Mouse (Mus musculus) thymus, adult 2 months (tissue): Measurements from ENCODE around the gene Ccdc106. TPM values are rescaled to one million over a fixed set of nuclear protein-coding genes. Genes with fewer than 3 reads are reported as not detected.

Experiments
- DNase-seq: peaks from one replicate; pipeline ENCODE4 v3.0.0; 2021
- H3K27ac ChIP-seq: fragments of 200-500 bp; 2 replicates; pipeline ENCODE4 v1.5.1; 2012; ENCODE audit warnings: low read length, control low read depth; ENCODE audit not compliant: control insufficient read depth, insufficient read depth
- H3K27me3 ChIP-seq: fragments of 200-500 bp; 2 replicates; pipeline ENCODE4 v1.6.1; 2012; ENCODE audit warnings: mild to moderate bottlenecking, low read length, moderate library complexity, mixed read lengths; ENCODE audit not compliant: control insufficient read depth, insufficient read depth
- H3K36me3 ChIP-seq: fragments of 200-500 bp; 2 replicates; pipeline ENCODE4 v1.6.1; 2012; ENCODE audit warnings: mild to moderate bottlenecking, low read length, moderate library complexity; ENCODE audit not compliant: control insufficient read depth, insufficient read depth
- H3K4me1 ChIP-seq: fragments of 200-500 bp; replicated peaks from 2 replicates; pipeline ENCODE4 v1.6.1; 2012; ENCODE audit warnings: low read length; ENCODE audit not compliant: control insufficient read depth, insufficient read depth
- H3K4me3 ChIP-seq: fragments of 200-500 bp; 2 replicates; pipeline ENCODE4 v1.5.1; 2012; ENCODE audit warnings: mild to moderate bottlenecking, low read length, control low read depth, moderate library complexity; ENCODE audit not compliant: control insufficient read depth, insufficient read depth
- CTCF ChIP-seq: fragments of 200-500 bp; IDR thresholded peaks from 2 replicates; pipeline ENCODE4 v1.5.1; 2012; ENCODE audit warnings: mild to moderate bottlenecking, control low read depth, low read length, moderate library complexity, borderline replicate concordance; ENCODE audit not compliant: control insufficient read depth, poor library complexity, insufficient read depth; ENCODE audit errors: extremely low read depth
- POLR2A ChIP-seq: fragments of 200-500 bp; IDR thresholded peaks from 2 replicates; pipeline ENCODE4 v1.6.1; 2012; ENCODE audit warnings: mild to moderate bottlenecking, low read length, control low read depth, moderate library complexity; ENCODE audit not compliant: control insufficient read depth, poor library complexity, insufficient read depth; ENCODE audit errors: extremely low read depth
- WGBS: fragments of 180-500 bp; shearing (Covaris S2); methylation state at CpG from one replicate; pipeline ENCODE4 v1.1.7; 2018; 5-methylcytosine and 5-hydroxymethylcytosine counted together
- polyA plus RNA-seq: library from polyadenylated mRNA; depleted of rRNA; stranded (reverse); fragments of >200 nt; gene quantifications from 2 replicates; pipeline ENCODE4 v1.2.3, GENCODE M21; 2012

Gene Ccdc106
- polyA plus RNA-seq, 1 experiment, result 0.97 TPM

- Histone ChIP-seq H3K4me1 (peaks cover 8% of the 10 kb centered on the region), H3K27me3 (no peaks in the 10 kb centered on the region), H3K36me3 (peaks cover 46% of the 10 kb centered on the region), H3K4me3 (peak within 1 kb of the TSS; percentile 78), H3K27ac (no peak within 1 kb of the TSS; the same call in 1 of the 2 replicates)
- TF ChIP-seq POLR2A, result peak; percentile 43; the same call in 1 of the 2 replicates
- TF ChIP-seq CTCF, result 0 out of 2 replicates have a peak, but pooled peaks have one; percentile 5
- DNase-seq, result peak; percentile 96
- WGBS, result under 1% methylated on average over 81 of the region's 81 CpGs
Observed at GRCm38 (mm10) chr7:5080010-5080751, 59.8 kb downstream of the Ccdc106 start, which contains the start of gene Epn1. TSS of gene Epn1 (plus strand) at chr7:5080235.

GRCm38 (mm10) chr7:5080815-5081214 is 60.5 kb downstream of the Ccdc106 start:
- peaks cover 42% of the 10 kb centered on the region for H3K36me3 ChIP-seq
- H3K27me3 ChIP-seq, result no peaks in the 10 kb centered on the region
- DNase-seq, result no peak
- H3K4me3 ChIP-seq, result peak overlapping the region; percentile 78
- H3K4me1 ChIP-seq, result peaks cover 8% of the 10 kb centered on the region
- 18% methylated on average over 6 of the region's 6 CpGs for WGBS
- no peak for TF ChIP-seq CTCF
- TF ChIP-seq POLR2A, result no peak
- no peak overlapping the region for H3K27ac ChIP-seq

GRCm38 (mm10) chr7:5081241-5081640 is 60.9 kb downstream of the Ccdc106 start:
- 71% methylated on average over 6 of the region's 6 CpGs for WGBS
- H3K27me3 ChIP-seq, result no peaks in the 10 kb centered on the region
- TF ChIP-seq POLR2A (no peak), CTCF (no peak)
- H3K27ac ChIP-seq, result no peak overlapping the region
- H3K4me3 ChIP-seq, result no peak overlapping the region
- DNase-seq, result no peak
- peaks cover 39% of the 10 kb centered on the region for H3K36me3 ChIP-seq
- H3K4me1 ChIP-seq, result peaks cover 8% of the 10 kb centered on the region

DNA sequence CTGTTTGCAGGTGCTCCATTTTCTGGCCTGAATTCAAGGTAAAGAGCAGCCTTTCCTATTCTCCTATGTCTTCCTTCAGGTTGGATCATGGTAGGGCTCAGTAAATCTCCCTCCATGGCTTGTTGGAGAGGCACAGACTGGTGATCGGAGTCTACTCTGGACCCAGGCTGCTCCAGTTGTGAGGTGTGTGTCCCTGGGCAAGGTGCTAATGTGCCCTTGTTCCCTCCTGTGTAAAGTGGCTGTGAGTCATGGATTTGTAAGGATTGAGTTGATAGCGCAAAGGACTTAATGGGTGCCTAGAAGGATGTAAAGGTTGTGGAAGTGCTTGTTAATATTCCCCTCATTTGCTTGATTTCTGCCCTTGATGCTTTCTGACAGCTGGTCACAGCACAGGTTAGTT is 61.6 kb downstream of the Ccdc106 start:
- no peaks in the 10 kb centered on the region for H3K27me3 ChIP-seq
- no peak for DNase-seq
- no peak for TF ChIP-seq POLR2A
- no peak for TF ChIP-seq CTCF
- 96% methylated on average over 2 of the region's 2 CpGs for WGBS
- peaks cover 38% of the 10 kb centered on the region for H3K36me3 ChIP-seq
- H3K27ac ChIP-seq, result no peak overlapping the region
- no peak overlapping the region for H3K4me3 ChIP-seq
- H3K4me1 ChIP-seq, result peaks cover 8% of the 10 kb centered on the region

DNA sequence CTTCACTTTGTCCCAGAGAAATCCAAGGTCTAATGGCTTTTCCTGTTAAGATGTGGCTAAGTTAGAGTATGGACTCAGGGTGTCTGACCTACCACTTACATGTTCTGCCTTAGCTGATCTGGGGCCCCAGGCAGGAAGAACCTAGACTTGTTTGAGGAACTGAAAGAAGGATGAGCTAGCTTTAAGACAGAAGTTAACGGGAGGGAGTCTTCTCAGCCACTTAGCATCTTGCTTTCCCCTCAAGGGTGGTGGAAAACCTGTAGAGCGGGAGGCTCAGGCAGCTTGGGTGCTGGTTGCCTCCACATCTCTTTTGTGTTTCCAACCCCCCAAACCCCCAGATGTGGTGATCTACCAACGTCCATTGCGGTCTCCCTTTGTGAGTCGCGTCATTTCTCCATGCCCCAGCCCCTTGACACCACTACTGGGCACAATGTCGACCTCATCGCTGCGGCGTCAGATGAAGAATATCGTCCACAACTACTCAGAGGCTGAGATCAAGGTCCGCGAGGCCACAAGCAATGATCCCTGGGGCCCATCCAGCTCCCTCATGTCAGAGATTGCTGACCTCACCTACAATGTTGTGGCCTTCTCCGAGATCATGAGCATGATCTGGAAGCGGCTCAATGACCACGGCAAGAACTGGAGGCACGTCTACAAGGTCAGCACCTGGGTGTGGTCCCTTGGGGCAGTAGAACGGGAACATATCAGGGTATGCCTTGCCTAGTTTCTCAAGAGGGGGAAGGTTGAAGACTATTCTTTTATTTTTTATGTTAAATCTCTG is 63.2 kb downstream of the Ccdc106 start:
- H3K4me3 ChIP-seq, result no peak overlapping the region
- peaks cover 8% of the 10 kb centered on the region for H3K4me1 ChIP-seq
- 91% methylated on average over 18 of the region's 18 CpGs for WGBS
- DNase-seq, result no peak
- no peaks in the 10 kb centered on the region for H3K27me3 ChIP-seq
- H3K27ac ChIP-seq, result no peak overlapping the region
- TF ChIP-seq CTCF (no peak), POLR2A (0 out of 2 replicates have a peak, but pooled peaks have one; percentile 16)
- peaks cover 31% of the 10 kb centered on the region for H3K36me3 ChIP-seq

DNA sequence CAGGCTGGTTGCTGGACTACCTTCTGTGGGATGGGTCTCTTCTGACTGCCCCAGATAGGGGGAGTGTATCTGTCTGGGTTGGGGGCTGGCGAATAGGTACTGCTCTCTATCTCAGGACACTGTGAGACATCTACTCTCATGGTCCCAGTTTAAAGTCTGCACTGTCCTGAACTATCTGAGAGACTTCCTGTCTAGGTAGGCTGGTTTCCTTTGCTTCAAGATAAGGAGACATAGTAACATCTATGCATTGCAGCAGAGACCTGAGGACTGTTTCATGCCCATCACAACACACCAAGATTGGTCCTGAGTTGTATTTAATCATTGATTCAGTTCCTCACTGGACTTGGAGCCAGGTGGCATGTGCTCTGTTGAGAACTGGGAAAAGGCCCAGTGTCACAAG is 65.2 kb downstream of the Ccdc106 start:
- DNase-seq, result no peak
- WGBS, result 95% methylated on average over 1 of the region's 1 CpGs
- Histone ChIP-seq H3K4me1 (peaks cover 8% of the 10 kb centered on the region), H3K27me3 (no peaks in the 10 kb centered on the region), H3K36me3 (peaks cover 28% of the 10 kb centered on the region), H3K27ac (no peak overlapping the region), H3K4me3 (no peak overlapping the region)
- TF ChIP-seq POLR2A (no peak), CTCF (no peak)
